Mouse (Mus musculus) lung, embryonic 14.5 days (tissue): ENCODE measurements around the gene Med15. TPM values are rescaled to one million over a fixed set of nuclear protein-coding genes. Genes with fewer than 3 reads are reported as not detected.

Source experiments
- ATAC-seq: fragments of 200-750 bp; cut with Nextera tagmentation; 2 replicates; pipeline ENCODE4 v1.8.0; 2017; ENCODE audit warnings: mild to moderate bottlenecking, moderate TSS enrichment, moderate library complexity; ENCODE audit not compliant: insufficient read depth
- DNase-seq: peaks from one replicate; pipeline ENCODE4 v3.0.0-alpha.2; 2015
- H3K27ac ChIP-seq: fragments of 300-500 bp; sonication (generic); 2 replicates; pipeline ENCODE4 v1.5.1; 2014; ENCODE audit warnings: low read depth, mild to moderate bottlenecking, moderate library complexity
- H3K27me3 ChIP-seq: fragments of 300-500 bp; sonication (generic); 2 replicates; pipeline ENCODE4 v1.6.1; 2014; ENCODE audit warnings: low read length, control low read depth; ENCODE audit not compliant: insufficient read depth
- H3K36me3 ChIP-seq: fragments of 300-500 bp; sonication (generic); 2 replicates; pipeline ENCODE4 v1.6.1; 2014; ENCODE audit warnings: control low read depth; ENCODE audit not compliant: insufficient read depth
- H3K4me1 ChIP-seq: fragments of 300-500 bp; sonication (generic); 2 replicates; pipeline ENCODE4 v1.6.1; 2014; ENCODE audit warnings: antibody characterized with exemption, control low read depth; ENCODE audit not compliant: insufficient read depth
- H3K4me2 ChIP-seq: fragments of 300-500 bp; sonication (generic); 2 replicates; pipeline ENCODE4 v1.6.1; 2014; ENCODE audit warnings: mild to moderate bottlenecking
- H3K4me3 ChIP-seq: fragments of 300-500 bp; sonication (generic); 2 replicates; pipeline ENCODE4 v1.5.1; 2014; ENCODE audit warnings: low read depth, low read length
- H3K9ac ChIP-seq: fragments of 300-500 bp; sonication (generic); 2 replicates; pipeline ENCODE4 v1.6.1; 2014
- H3K9me3 ChIP-seq: fragments of 300-500 bp; sonication (generic); 2 replicates; pipeline ENCODE4 v1.6.1; 2016; ENCODE audit warnings: low read depth, low read length, control low read depth
- CTCF ChIP-seq: IDR thresholded peaks from 2 replicates; pipeline ENCODE4 v1.5.1; 2016; ENCODE audit warnings: antibody characterized with exemption, low read depth
- WGBS: fragments of 180-500 bp; shearing (Covaris S2); extraction: QIAGEN DNeasy Blood & Tissue Kit; methylation state at CpG from one replicate; pipeline ENCODE4 v1.1.7; 2014; 5-methylcytosine and 5-hydroxymethylcytosine counted together
- polyA plus RNA-seq: library from polyadenylated mRNA; unstranded; fragments of >200 nt; fragmentation: Nextera tagmentation; extraction: Ambion mirVana; gene quantifications from 2 replicates; pipeline ENCODE4 v1.2.1, GENCODE M21; 2014

Gene Med15
- polyA plus RNA-seq, 1 experiment from 2014 or later, result 46.0 TPM

DNA sequence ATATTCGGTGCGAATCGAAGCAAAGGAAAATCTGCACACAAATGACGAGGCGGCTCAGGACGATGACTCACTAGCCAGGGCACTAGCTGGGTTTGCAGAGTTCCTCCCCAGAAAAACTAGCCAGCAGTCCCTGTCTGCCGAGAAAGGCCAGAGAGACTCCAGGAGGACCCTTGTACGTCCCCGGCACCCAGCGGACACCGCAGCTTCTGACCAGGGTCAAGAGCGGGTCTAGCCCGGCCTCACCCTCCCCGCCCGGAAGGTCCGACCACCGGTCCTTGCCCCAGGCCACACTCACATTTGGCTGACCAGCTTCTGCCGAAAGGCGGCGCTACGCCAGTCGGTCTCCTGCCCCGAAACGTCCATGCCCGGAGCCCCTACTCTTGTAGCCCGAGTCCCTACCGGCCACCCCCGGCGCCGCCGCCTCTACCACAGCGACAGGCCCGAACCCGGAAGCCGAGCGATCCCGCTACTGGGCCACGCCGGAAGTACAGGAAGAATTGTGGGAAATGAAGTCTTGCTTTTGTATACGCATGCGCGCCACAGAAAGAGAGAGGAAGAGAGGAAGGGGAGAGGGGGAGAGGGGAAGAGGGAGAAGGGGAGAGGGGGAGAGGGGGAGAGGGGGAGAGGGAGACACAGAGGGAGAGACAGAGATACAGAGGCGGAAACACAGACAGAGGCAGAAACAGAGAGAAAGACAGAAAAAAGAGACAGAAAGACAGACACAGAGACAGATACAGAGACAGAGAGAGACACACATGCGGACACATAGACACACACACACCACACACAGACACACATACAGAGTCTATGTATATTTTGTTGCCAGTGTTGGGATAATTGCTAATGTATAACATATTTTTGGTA, 10.0 kb downstream of the Med15 start:
- H3K36me3 ChIP-seq, result peaks cover 5% of the 10 kb centered on the region; the same call in 1 of the 2 replicates
- DNase-seq (peak; percentile 92), ATAC-seq (peak; percentile 92)
- peak overlapping the region; percentile 82 for H3K27ac ChIP-seq
- 1% methylated on average over 44 of the region's 44 CpGs for WGBS
- peak overlapping the region; percentile 84 for H3K9ac ChIP-seq
- H3K9me3 ChIP-seq, result no peaks in the 10 kb centered on the region
- no peaks in the 10 kb centered on the region for H3K27me3 ChIP-seq
- H3K4me2 ChIP-seq, result peak overlapping the region; percentile 94
- H3K4me1 ChIP-seq, result peaks cover 4% of the 10 kb centered on the region
- TF ChIP-seq CTCF, result peak; percentile 66
- peak overlapping the region; percentile 93 for H3K4me3 ChIP-seq

DNA sequence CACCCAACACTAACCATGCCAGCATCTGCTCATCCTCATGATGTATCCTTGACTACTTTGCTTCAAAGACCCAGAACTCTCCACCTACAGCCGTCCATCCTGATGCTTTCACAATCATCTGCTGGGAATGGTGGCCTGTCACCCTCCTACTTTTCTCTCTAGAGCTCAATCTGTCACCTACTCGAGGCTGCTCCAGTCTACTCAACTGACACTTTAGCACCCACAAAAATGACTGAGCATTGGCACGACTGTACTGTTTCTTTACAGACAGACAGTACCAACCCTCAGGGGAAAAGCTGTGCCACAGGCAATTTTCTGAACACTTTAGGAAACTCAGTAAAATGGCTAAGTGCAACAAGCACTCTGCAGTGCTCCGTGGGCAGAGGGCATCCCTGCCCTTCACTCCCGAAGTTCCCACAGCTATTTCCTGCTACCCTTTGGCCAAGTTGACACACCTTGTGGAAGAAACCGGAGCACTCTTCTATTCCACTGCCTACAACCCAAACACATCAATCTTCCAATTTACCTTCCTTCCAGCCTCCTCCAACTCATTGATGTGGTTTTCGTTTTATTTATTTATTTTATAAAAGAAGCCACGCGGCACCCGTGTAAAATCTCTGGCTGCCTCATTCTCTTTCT, 10.8 kb downstream of the Med15 start:
- 4% methylated on average over 10 of the region's 10 CpGs for WGBS
- 0 out of 2 replicates have a peak, but pooled peaks have one; percentile 6 for ATAC-seq

DNA sequence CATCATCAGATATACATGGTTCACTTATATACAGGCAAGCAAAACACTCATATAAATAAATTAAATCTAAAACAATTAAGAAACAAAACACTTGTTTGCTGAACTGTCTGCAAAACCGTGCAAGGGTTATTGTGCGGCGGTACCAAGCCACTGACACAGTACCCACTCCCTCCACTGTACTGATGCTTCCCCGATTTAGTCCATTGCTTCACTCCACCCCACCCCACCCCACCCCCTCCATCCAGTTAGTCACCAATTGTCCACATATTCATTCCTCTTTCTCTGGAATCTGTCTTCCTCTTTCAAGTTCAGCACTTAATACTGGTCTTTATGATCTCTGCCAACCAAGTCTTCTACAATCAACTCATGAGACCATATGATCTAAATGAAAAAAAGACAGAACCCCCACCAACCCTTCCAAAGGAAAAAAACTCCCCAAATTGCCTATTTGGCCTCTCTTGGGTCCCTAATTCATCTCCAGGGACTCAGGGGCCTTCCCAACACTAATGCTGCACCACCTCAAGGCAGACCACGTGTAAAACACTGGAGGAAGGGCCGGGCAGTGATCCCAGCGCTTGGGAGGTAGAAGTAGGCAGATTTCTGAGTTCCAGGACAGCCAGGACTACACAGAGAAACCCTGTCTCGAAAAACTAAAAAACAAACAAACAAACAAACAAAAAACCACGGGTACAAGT, 11.4 kb downstream of the Med15 start:
- Histone ChIP-seq H3K27ac (no peak overlapping the region), H3K27me3 (no peaks in the 10 kb centered on the region), H3K4me3 (peak overlapping the region; percentile 93), H3K36me3 (peaks cover 5% of the 10 kb centered on the region; the same call in 1 of the 2 replicates), H3K4me1 (peaks cover 4% of the 10 kb centered on the region), H3K4me2 (peak overlapping the region; percentile 94), H3K9me3 (no peaks in the 10 kb centered on the region), H3K9ac (peak overlapping the region; percentile 84)
- ATAC-seq, result no peak
- WGBS, result 66% methylated on average over 9 of the region's 9 CpGs
- no peak for DNase-seq
- TF ChIP-seq CTCF, result no peak

More for the DNA sequence above, 10.8 kb downstream of the Med15 start:
- peak overlapping the region; percentile 84 for H3K9ac ChIP-seq
- peaks cover 5% of the 10 kb centered on the region; the same call in 1 of the 2 replicates for H3K36me3 ChIP-seq
- no peak for TF ChIP-seq CTCF
- peak overlapping the region; percentile 93 for H3K4me3 ChIP-seq
- peak overlapping the region; percentile 82 for H3K27ac ChIP-seq
- no peak for DNase-seq
- no peaks in the 10 kb centered on the region for H3K9me3 ChIP-seq
- H3K27me3 ChIP-seq, result no peaks in the 10 kb centered on the region
- H3K4me1 ChIP-seq, result peaks cover 4% of the 10 kb centered on the region
- H3K4me2 ChIP-seq, result peak overlapping the region; percentile 94

DNA sequence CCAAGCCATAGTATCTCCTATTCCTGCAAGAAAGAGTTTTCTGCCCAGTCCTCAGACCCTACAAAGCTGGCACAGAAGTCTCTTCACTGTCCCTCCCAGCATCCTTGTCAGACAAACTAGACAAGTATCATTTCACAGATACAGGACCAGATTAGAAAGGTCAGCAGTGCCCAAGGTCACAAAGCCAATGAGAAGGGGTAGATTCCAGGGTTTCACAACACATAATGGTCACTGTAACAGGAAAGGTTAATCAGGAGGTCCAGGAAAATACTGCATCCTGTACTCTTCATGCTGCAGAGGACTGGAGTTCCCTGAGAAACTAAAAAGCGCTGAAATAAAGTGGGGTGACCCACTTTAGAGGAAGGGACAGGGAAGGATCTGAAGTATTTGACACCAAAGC, 14.9 kb downstream of the Med15 start:
- Histone ChIP-seq H3K9me3 (no peaks in the 10 kb centered on the region), H3K27me3 (no peaks in the 10 kb centered on the region), H3K4me1 (peaks cover 4% of the 10 kb centered on the region), H3K9ac (no peak overlapping the region), H3K4me3 (no peak overlapping the region), H3K27ac (no peak overlapping the region), H3K4me2 (no peak overlapping the region), H3K36me3 (peaks cover 9% of the 10 kb centered on the region)
- ATAC-seq, result no peak
- TF ChIP-seq CTCF, result no peak
- no peak for DNase-seq
- 95% methylated on average over 1 of the region's 1 CpGs for WGBS

DNA sequence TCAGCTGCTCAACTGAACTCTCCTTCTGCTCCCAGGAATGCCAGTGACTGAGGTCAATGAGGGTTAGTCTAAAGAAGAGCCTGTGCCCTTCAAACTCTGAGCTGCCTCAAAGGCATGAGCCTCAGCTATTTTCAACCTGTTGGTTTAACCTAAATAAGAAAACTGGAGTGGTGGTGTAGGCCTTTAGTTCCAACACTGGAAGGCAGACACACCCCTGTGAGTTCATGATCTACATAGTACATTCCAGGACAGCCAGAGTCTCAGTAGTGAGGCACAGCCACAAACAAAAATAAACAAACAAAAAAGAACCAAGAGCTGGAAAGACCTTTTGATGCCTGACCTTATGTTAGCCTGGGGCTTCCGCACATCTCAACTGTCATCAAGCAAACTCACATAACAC, 25.1 kb downstream of the Med15 start:
- Histone ChIP-seq H3K4me2 (no peak overlapping the region), H3K27me3 (no peaks in the 10 kb centered on the region), H3K36me3 (peaks cover 10% of the 10 kb centered on the region; the same call in 1 of the 2 replicates), H3K4me1 (no peaks in the 10 kb centered on the region), H3K27ac (no peak overlapping the region), H3K9ac (no peak overlapping the region), H3K9me3 (no peaks in the 10 kb centered on the region), H3K4me3 (no peak overlapping the region)
- 81% methylated on average over 1 of the region's 1 CpGs for WGBS
- no peak for TF ChIP-seq CTCF
- DNase-seq (no peak), ATAC-seq (no peak)

DNA sequence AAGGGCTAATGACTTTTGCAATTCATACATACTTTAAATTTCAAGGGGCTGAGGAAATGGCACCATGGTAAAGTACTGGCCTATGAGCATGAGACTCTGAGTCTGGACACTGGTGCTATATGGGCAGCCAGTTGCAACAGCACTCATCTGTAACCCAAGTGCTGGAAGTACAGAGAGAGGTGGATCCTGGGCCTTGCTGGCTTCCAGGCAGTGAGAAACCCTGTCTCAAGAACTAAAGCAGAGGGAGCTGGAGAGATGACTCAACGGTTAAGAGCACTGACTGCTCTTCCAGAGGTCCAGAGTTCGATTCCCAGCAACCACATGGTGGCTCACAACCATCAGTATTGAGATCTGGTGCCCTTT, 31.7 kb downstream of the Med15 start:
- no peaks in the 10 kb centered on the region for H3K9me3 ChIP-seq
- no peak for TF ChIP-seq CTCF
- WGBS, result 80% methylated on average over 2 of the region's 2 CpGs
- peaks cover 30% of the 10 kb centered on the region for H3K36me3 ChIP-seq
- no peak overlapping the region for H3K9ac ChIP-seq
- H3K27ac ChIP-seq, result no peak overlapping the region
- no peak overlapping the region for H3K4me3 ChIP-seq
- DNase-seq (no peak), ATAC-seq (no peak)
- H3K27me3 ChIP-seq, result no peaks in the 10 kb centered on the region
- no peak overlapping the region for H3K4me2 ChIP-seq
- H3K4me1 ChIP-seq, result no peaks in the 10 kb centered on the region
